Mouse (Mus musculus): Measurements from ENCODE around the gene Cs.

Cs gene

GRCm38 (mm10) chr10:128372989-128373748 lies 35.6 kb downstream of the Cs start:
- DNase-seq (ENCODE audit: low read depth in 1 of 2, low spot score in 2 of 2): peak; percentile 50 to 71

GRCm38 (mm10) chr10:128374393-128374792 lies 36.9 kb downstream of the Cs start:
- DNase-seq (ENCODE audit: low read depth in 1 of 2, low spot score in 2 of 2): no peak

- no peak for DNase-seq (ENCODE audit: low read depth in 1 of 2, low spot score in 2 of 2)
These were observed 38.5 kb downstream of the Cs start for GRCm38 (mm10) chr10:128376099-128376454.

GRCm38 (mm10) chr10:128376455-128377211 lies 39.1 kb downstream of the Cs start, which contains the start of gene Ankrd52:
Gene Ankrd52, plus strand, starts transcription at chr10:128377115.
- peak; percentile 52 to 77 for DNase-seq (ENCODE audit: low read depth in 1 of 2, low spot score in 2 of 2)

GRCm38 (mm10) chr10:128377222-128377939 lies 39.8 kb downstream of the Cs start:
- no peak for DNase-seq (ENCODE audit: low read depth in 1 of 2, low spot score in 2 of 2)

DNA sequence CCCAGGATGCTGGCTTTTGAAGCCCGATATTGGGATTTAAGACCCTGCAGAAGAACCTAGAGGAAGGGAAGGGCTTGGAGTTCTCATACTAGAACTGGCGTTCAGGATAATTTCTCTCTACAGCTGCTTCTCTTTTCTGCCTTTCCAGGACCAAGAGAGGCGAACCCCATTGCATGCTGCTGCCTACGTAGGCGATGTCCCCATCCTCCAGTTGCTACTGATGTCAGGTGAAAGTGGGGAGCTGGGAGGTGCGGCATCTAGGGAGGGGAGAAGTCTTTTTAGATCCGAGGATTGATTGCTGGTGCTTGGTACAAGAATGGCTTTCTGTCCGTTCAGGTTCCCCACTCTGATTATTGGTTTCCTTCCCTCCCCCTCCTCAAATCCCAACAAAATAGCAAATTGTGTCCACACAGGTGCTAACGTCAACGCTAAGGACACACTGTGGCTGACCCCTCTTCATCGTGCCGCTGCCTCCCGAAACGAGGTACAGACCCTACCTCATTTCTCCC lies 40.5 kb downstream of the Cs start:
- DNase-seq (ENCODE audit: low read depth in 1 of 2, low spot score in 2 of 2): no peak

- DNase-seq (ENCODE audit: low read depth in 1 of 2, low spot score in 2 of 2): no peak
These were observed 40.9 kb downstream of the Cs start for GRCm38 (mm10) chr10:128378462-128378861.

GRCm38 (mm10) chr10:128379260-128379659 lies 41.7 kb downstream of the Cs start:
- DNase-seq (ENCODE audit: low read depth in 1 of 2, low spot score in 2 of 2): no peak

GRCm38 (mm10) chr10:128380565-128380964 lies 43.0 kb downstream of the Cs start:
- DNase-seq (ENCODE audit: low read depth in 1 of 2, low spot score in 2 of 2): no peak

DNA sequence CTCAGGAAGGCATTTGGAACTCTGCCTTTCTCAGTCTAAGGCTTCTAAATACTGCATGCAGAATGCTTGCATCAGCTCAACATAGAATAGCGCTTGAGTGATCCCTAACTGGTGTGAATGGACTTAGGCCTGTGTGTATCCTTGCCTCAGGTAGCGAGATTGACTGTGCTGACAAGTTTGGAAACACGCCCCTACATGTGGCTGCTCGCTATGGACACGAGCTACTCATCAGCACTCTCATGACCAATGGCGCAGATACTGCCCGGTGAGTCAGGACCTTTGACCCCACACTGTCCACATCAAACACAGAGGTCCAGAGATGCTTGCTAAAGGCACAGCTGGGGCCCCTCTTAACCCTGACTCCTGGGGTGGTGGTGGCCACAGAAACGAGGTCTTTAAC lies 44.9 kb downstream of the Cs start:
- DNase-seq (ENCODE audit: low read depth in 1 of 2, low spot score in 2 of 2): no peak

- no peak for DNase-seq (ENCODE audit: low read depth in 1 of 2, low spot score in 2 of 2)
These were observed 48.4 kb downstream of the Cs start for GRCm38 (mm10) chr10:128385902-128386301.

DNA sequence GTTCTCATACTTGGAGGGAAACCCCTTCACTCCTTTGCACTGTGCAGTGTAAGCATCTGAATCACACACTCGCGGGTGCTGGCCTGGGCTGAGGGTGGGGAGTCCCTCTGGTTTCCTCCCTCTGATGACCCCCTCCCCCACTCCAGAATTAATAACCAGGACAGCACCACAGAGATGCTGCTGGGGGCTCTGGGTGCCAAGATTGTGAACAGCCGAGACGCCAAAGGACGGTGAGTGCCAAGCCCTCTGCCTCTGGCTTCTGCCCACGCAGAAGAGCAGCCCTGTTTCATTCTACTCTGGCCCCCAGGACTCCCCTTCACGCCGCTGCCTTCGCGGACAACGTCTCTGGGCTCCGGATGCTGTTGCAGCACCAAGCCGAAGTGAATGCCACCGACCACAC lies 51.4 kb downstream of the Cs start:
- DNase-seq (ENCODE audit: low read depth in 1 of 2, low spot score in 2 of 2): no peak

GRCm38 (mm10) chr10:128389570-128389969 lies 52.0 kb downstream of the Cs start:
- no peak for DNase-seq (ENCODE audit: low read depth in 1 of 2, low spot score in 2 of 2)

- no peak for DNase-seq (ENCODE audit: low read depth in 1 of 2, low spot score in 2 of 2)
These were observed 52.8 kb downstream of the Cs start for GRCm38 (mm10) chr10:128390366-128390765.

DNA sequence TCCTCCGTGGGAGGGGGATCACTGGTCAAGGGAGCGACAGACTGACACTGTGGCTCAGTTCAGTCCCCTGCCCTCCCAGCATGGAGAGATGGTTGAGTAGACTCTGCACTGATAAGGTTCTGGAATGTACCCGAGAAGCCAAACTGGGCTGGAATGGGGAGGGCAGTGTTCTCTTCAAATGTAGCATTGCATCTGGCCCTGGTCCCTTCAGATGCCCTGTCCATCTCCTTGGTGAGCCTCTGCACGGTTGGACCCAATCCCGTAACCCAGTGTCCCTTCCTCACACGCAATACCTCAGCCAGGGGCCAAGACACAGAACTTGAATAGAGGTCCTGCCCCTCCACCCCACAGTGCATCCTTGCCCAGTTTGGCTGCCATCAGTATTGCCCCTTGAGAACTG lies 54.3 kb downstream of the Cs start:
- DNase-seq (ENCODE audit: low read depth in 1 of 2, low spot score in 2 of 2): no peak

DNA sequence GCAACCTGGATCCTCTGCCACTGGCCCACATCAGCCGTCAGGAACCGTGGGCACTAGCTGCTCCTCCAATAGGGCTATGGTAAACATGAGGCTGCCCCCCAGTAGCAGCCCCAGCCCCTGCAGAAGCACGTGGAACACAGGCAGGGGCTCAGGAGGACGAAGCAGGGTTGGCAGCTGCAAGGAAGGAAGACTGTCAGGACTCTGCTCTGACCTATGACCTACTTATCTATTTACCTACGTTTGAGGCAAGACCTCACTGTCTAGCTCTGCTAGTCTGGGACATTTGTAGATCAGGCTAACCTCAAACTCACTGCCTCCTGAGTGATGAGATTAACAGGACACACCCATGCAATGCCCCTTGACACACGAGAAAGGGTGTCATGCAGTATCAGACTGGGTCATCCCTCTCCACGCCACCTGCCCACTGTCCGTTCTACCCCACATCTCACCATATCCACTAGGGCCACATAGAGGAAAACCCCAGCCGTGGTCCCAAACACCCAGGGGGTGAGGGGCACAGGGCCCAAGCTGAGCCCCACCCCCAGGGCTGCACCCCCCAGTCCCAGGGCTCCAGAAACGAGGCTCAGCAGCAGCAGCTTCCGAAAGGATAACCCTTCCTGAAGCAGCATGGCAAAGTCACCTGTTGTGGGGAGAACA lies 58.6 kb downstream of the Cs start:
- no peak for DNase-seq (ENCODE audit: low read depth in 1 of 2, low spot score in 2 of 2)

GRCm38 (mm10) chr10:128396716-128397264 lies 59.3 kb downstream of the Cs start:
- DNase-seq (ENCODE audit: low read depth in 1 of 2, low spot score in 2 of 2): no peak

DNA sequence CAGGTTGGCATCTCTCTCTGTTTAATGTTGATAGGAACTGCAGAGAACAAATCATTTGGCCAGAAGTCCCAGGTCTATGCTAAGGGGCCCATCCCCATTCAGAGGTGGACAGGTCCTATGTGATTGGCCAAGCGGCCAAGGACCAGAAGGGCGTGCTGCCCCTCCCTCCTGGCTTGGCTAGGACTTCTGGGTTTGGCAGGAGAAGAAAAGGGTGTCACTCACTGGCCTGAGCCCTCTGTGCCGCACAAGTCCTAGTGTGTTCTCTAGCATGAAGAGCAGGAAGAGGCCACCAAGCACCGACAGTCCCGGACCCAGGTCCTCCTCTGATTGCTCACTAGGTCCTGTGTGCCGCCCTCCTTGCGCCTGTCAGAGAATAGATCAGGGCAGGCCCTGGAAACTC lies 59.9 kb downstream of the Cs start:
- DNase-seq (ENCODE audit: low read depth in 1 of 2, low spot score in 2 of 2): no peak

GRCm38 (mm10) chr10:128400338-128400737 lies 62.8 kb downstream of the Cs start:
- no peak for DNase-seq (ENCODE audit: low read depth in 1 of 2, low spot score in 2 of 2)

GRCm38 (mm10) chr10:128401056-128401455 lies 63.5 kb downstream of the Cs start, which contains the start of gene Slc39a5:
Gene Slc39a5, minus strand, starts transcription at chr10:128401229.
- DNase-seq (ENCODE audit: low read depth in 1 of 2, low spot score in 2 of 2): no peak

DNA sequence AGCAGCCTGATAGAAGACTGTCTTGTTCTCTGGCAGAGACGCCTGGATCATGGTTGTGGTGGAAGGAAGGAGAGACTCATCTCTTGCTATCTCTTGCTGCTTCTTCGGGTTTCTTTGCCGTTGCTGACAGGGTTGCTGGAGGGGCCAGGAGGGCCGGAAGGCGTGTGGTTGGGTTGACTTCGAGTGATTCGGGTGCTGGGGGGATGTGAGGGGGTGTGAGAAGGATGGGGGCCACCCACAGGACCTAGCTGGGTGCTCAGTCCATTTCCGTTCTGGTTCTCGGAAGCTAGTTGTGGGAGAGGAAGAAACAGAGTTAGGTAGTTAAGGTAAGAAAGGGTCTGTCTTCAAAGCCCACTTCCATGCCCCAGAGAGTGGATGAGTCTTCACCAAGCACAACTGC lies 64.1 kb downstream of the Cs start:
- DNase-seq (ENCODE audit: low read depth in 1 of 2, low spot score in 2 of 2): no peak

All from monocyte, adult 2 months (primary cell).